Comparison of ENCODE assay signal across 9 mouse cellular contexts in genomic region chr9:108003531-108003890, GRCm38 (mm10). TPM values are rescaled to one million over a fixed set of nuclear protein-coding genes. Genes with fewer than 3 reads are reported as not detected.
DNase-seq lines count a peak whose midpoint lies in the region; ATAC-seq lines count a peak whose summit lies in the region.
"Had no signal": no experiment of that assay in that cellular context is flagged by ENCODE, and none has a peak within 500 bp of the region (broad histone marks: within the 10 kb centered on the region; RNA-seq: fewer than 3 reads in every experiment).

No protein-coding gene starts in this region.

- H3K4me2 ChIP-seq in kidney, embryonic 15.5 days, result peak overlapping the region; percentile 92
- H3K4me2 ChIP-seq in forebrain, embryonic 11.5 days (ENCODE audit: low read depth, low read length, severe bottlenecking), result peak overlapping the region; percentile 85

- no peaks in the 10 kb centered on the region for H3K9me3 ChIP-seq in kidney, embryonic 15.5 days (replicated peaks)
- H3K9me3 ChIP-seq in forebrain, embryonic 11.5 days (ENCODE audit: control insufficient read depth, low read length), result no peaks in the 10 kb centered on the region

- peaks cover 28% of the 10 kb centered on the region for H3K4me1 ChIP-seq in kidney, embryonic 15.5 days
- H3K4me1 ChIP-seq in forebrain, embryonic 11.5 days (replicated peaks; ENCODE audit: control insufficient read depth, insufficient read depth, low read length), result peaks cover 5% of the 10 kb centered on the region

- no peak for ATAC-seq in kidney, embryonic 15.5 days (replicated peaks; ENCODE audit: low FRiP score)
- no peak for ATAC-seq in forebrain, embryonic 11.5 days (replicated peaks; ENCODE audit: low FRiP score)

- H3K36me3 ChIP-seq in kidney, embryonic 15.5 days, result peaks cover 4% of the 10 kb centered on the region; the same call in 1 of the 2 replicates
- no peaks in the 10 kb centered on the region for H3K36me3 ChIP-seq in forebrain, embryonic 11.5 days (ENCODE audit: control insufficient read depth, insufficient read depth, low read length)

- H3K4me3 ChIP-seq in kidney, embryonic 15.5 days (replicated peaks), result peak overlapping the region; percentile 99
- H3K4me3 ChIP-seq in forebrain, embryonic 11.5 days (ENCODE audit: low read depth, low read length), result peak overlapping the region; percentile 99

- peak overlapping the region; percentile 93 for H3K27ac ChIP-seq in kidney, embryonic 15.5 days
- 0 out of 2 replicates have a peak overlapping the region, but pooled peaks have one; percentile 82 for H3K27ac ChIP-seq in forebrain, embryonic 11.5 days (ENCODE audit: low read depth, low read length)

- WGBS in kidney, embryonic 15.5 days, result 4% methylated on average over 8 of the region's 8 CpGs
- 18% methylated on average over 8 of the region's 8 CpGs for WGBS in forebrain, embryonic 11.5 days

- H3K9ac ChIP-seq in kidney, embryonic 15.5 days, result peak overlapping the region; percentile 97
- peak overlapping the region; percentile 94 for H3K9ac ChIP-seq in forebrain, embryonic 11.5 days (ENCODE audit: low read length)

- H3K27me3 ChIP-seq in kidney, embryonic 15.5 days, result no peaks in the 10 kb centered on the region
- no peaks in the 10 kb centered on the region for H3K27me3 ChIP-seq in forebrain, embryonic 11.5 days (ENCODE audit: control insufficient read depth, insufficient read depth, low read length)

- DNase-seq in kidney, postnatal 36 days, result no peak
- peak; percentile 33 for DNase-seq in R1 (ENCODE audit: low read depth, low spot score)
- no peak for DNase-seq in forebrain, embryonic 11.5 days (ENCODE audit: low spot score)
- DNase-seq in kidney, postnatal 4 days, result peak; percentile 20 to 41
- DNase-seq in natural killer cell, adult 2 months (ENCODE audit: low spot score in 2 of 2), result peak; percentile 30 to 46
- DNase-seq in gastrocnemius, postnatal 4 days (ENCODE audit: low spot score in 2 of 2), result no peak
- no peak for DNase-seq in urinary bladder, postnatal 10 days (ENCODE audit: low spot score)

RNA-seq across cellular contexts. Expression of gene Ip6k1, which starts 1.2 kb away (rescaled TPM):
- polyA plus RNA-seq in kidney, embryonic 15.5 days (2015; fragmentation: Nextera tagmentation; extraction: Ambion mirVana), result 50.8 and 54.8 TPM in 2 replicates
- 41.1 and 43.3 TPM in 2 replicates for polyA plus RNA-seq in forebrain, embryonic 11.5 days (2014; fragmentation: Nextera tagmentation; extraction: Ambion mirVana)
- total RNA-seq in gastrocnemius, postnatal 4 days (2021), result 10 to 100 TPM; 59.7 to 66.2 TPM

RNA-seq across cellular contexts. Expression of gene Gm20662, which starts 7.4 kb away (rescaled TPM):
- 0.74 and 1.4 TPM in 2 replicates for polyA plus RNA-seq in kidney, embryonic 15.5 days (2015; fragmentation: Nextera tagmentation; extraction: Ambion mirVana)
- 0.39 and 1.1 TPM in 2 replicates for polyA plus RNA-seq in forebrain, embryonic 11.5 days (2014; fragmentation: Nextera tagmentation; extraction: Ambion mirVana)
- under 1 TPM; 0.32 to 0.86 TPM for total RNA-seq in gastrocnemius, postnatal 4 days (2021)
- total RNA-seq: common myeloid progenitor, adult 5-6 weeks had no signal

RNA-seq across cellular contexts. Expression of gene Cdhr4, which starts 11.2 kb away (rescaled TPM):
- polyA plus RNA-seq in kidney, embryonic 15.5 days (2015; fragmentation: Nextera tagmentation; extraction: Ambion mirVana), result 6.9 and 12.6 TPM in 2 replicates
- polyA plus RNA-seq in forebrain, embryonic 11.5 days (2014; fragmentation: Nextera tagmentation; extraction: Ambion mirVana), result 1.9 and 3.4 TPM in 2 replicates
- 1 to 10 TPM; 1.4 to 1.7 TPM for total RNA-seq in gastrocnemius, postnatal 4 days (2021)

RNA-seq across cellular contexts. Expression of gene Inka1, which starts 17.8 kb away (rescaled TPM):
- 61.7 and 70.4 TPM in 2 replicates for polyA plus RNA-seq in kidney, embryonic 15.5 days (2015; fragmentation: Nextera tagmentation; extraction: Ambion mirVana)
- 22.8 and 26.5 TPM in 2 replicates for polyA plus RNA-seq in forebrain, embryonic 11.5 days (2014; fragmentation: Nextera tagmentation; extraction: Ambion mirVana)
- 10 to 100 TPM; 18.8 to 22.1 TPM for total RNA-seq in gastrocnemius, postnatal 4 days (2021)

RNA-seq across cellular contexts. Expression of gene Gm20661, which starts 20.7 kb away (rescaled TPM):
- polyA plus RNA-seq in kidney, embryonic 15.5 days (2015; fragmentation: Nextera tagmentation; extraction: Ambion mirVana), result 4.5 and 6.2 TPM in 2 replicates
- polyA plus RNA-seq in forebrain, embryonic 11.5 days (2014; fragmentation: Nextera tagmentation; extraction: Ambion mirVana), result 1.0 and 1.7 TPM in 2 replicates
- total RNA-seq in gastrocnemius, postnatal 4 days (2021), result under 1 TPM; 0.76 to 0.91 TPM
- total RNA-seq: common myeloid progenitor, adult 5-6 weeks had no signal

Comparison
In these comparisons a context has a peak if more than half of its experiments do, and no peak if none do; other contexts are left out.
1. DNase-seq: peak in R1 (single experiment), kidney, postnatal 4 days (2 of 2) and natural killer cell, adult 2 months (2 of 2); none in kidney, postnatal 36 days (0 of 2), forebrain, embryonic 11.5 days (single experiment), gastrocnemius, postnatal 4 days (0 of 2) and urinary bladder, postnatal 10 days (single experiment).